14 mouse cellular contexts compared by ENCODE assay signal in the genomic region with DNA sequence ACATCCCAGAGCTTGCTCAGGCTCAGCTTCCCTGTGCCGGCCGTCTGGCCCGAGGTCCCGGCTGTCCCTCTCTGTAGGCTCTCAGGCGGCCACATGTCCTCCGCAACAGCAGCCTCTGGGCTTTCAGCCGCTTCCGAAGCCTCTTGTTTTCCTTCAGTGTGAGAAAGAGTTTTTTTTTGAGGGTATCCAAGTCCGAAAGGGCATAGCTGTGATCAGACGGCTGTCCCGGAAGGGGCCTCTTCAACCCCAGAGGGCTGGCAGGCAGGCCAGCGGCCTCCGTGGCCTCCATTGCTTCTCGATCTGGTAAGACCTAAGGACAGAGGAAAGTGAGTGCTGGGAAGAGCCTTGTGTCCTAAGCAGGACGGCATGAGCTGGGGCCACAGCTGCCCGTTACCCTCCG. TPM values are rescaled to one million over a fixed set of nuclear protein-coding genes. Genes with fewer than 3 reads are reported as not detected.
DNase-seq lines count a peak whose midpoint lies in the region; ATAC-seq and TF ChIP-seq lines count a peak whose summit lies in the region.
"Had no signal": no experiment of that assay in that cellular context is flagged by ENCODE, and none has a peak within 500 bp of the region (broad histone marks: within the 10 kb centered on the region; RNA-seq: fewer than 3 reads in every experiment).

No protein-coding gene starts in this region.

- H3K9me3 ChIP-seq in intestine, embryonic 16.5 days (ENCODE audit: control insufficient read depth, low read length) = no peaks in the 10 kb centered on the region
- H3K9me3 ChIP-seq in intestine, postnatal 0 days (ENCODE audit: control insufficient read depth) = no peaks in the 10 kb centered on the region
- no peaks in the 10 kb centered on the region for H3K9me3 ChIP-seq in ES-Bruce4 (replicated peaks; ENCODE audit: control insufficient read depth, insufficient read depth, low read length, poor library complexity, severe bottlenecking)
- H3K9me3 ChIP-seq in limb, embryonic 12.5 days = no peaks in the 10 kb centered on the region
- H3K9me3 ChIP-seq: embryonic facial prominence, embryonic 12.5 days; neural tube, embryonic 15.5 days had no signal

- TF ChIP-seq CTCF in gastrocnemius, adult 2 months (IDR thresholded peaks at IDR 0.05) = no peak
- no peak for TF ChIP-seq CTCF in intestine, postnatal 0 days (IDR thresholded peaks at IDR 0.05; ENCODE audit: low read depth)
- no peak for TF ChIP-seq CTCF in ES-Bruce4 (IDR thresholded peaks at IDR 0.05; ENCODE audit: low read depth, low read length)

- H3K27me3 ChIP-seq in intestine, embryonic 16.5 days (replicated peaks; ENCODE audit: control insufficient read depth, insufficient read depth, low read length) = no peaks in the 10 kb centered on the region
- no peaks in the 10 kb centered on the region for H3K27me3 ChIP-seq in intestine, postnatal 0 days (replicated peaks; ENCODE audit: control insufficient read depth, insufficient read depth, low read length)
- H3K27me3 ChIP-seq in ES-Bruce4 (ENCODE audit: control insufficient read depth, insufficient read depth, low read length, poor library complexity, severe bottlenecking) = no peaks in the 10 kb centered on the region
- H3K27me3 ChIP-seq in limb, embryonic 12.5 days = no peaks in the 10 kb centered on the region
- H3K27me3 ChIP-seq: embryonic facial prominence, embryonic 12.5 days; neural tube, embryonic 15.5 days had no signal

- WGBS in intestine, embryonic 16.5 days = 62% methylated on average over 17 of the region's 17 CpGs
- 64% methylated on average over 17 of the region's 17 CpGs for WGBS in intestine, postnatal 0 days
- WGBS in limb, embryonic 12.5 days = 50% methylated on average over 17 of the region's 17 CpGs

- H3K27ac ChIP-seq in gastrocnemius, adult 2 months = peak overlapping the region; percentile 96
- no peak overlapping the region for H3K27ac ChIP-seq in intestine, embryonic 16.5 days (ENCODE audit: low read length)
- H3K27ac ChIP-seq in intestine, postnatal 0 days (ENCODE audit: low read depth, low read length) = no peak overlapping the region
- H3K27ac ChIP-seq in ES-Bruce4 (ENCODE audit: insufficient read depth, low read length) = no peak overlapping the region
- H3K27ac ChIP-seq in limb, embryonic 12.5 days = peak overlapping the region; percentile 35; the same call in 1 of the 2 replicates
- H3K27ac ChIP-seq: neural tube, embryonic 15.5 days had no signal

- ATAC-seq in intestine, embryonic 16.5 days = no peak
- ATAC-seq in intestine, postnatal 0 days = no peak
- ATAC-seq in limb, embryonic 12.5 days (ENCODE audit: insufficient number of reproducible peaks, insufficient read depth, low FRiP score, low TSS enrichment, low read depth) = no peak
- ATAC-seq: forebrain, embryonic 16.5 days; inflammation-experienced regulatory T-cells, adult 6 months had no signal

- H3K4me1 ChIP-seq in intestine, embryonic 16.5 days (ENCODE audit: control insufficient read depth, insufficient read depth, low read length) = peaks cover 20% of the 10 kb centered on the region
- no peaks in the 10 kb centered on the region for H3K4me1 ChIP-seq in intestine, postnatal 0 days (replicated peaks; ENCODE audit: control insufficient read depth, insufficient read depth, low read length)
- H3K4me1 ChIP-seq in ES-Bruce4 (ENCODE audit: control insufficient read depth, insufficient read depth, low read length) = peaks cover 7% of the 10 kb centered on the region
- H3K4me1 ChIP-seq in limb, embryonic 12.5 days (replicated peaks) = peaks cover 39% of the 10 kb centered on the region

- H3K4me2 ChIP-seq in intestine, embryonic 16.5 days (ENCODE audit: low read depth, low read length) = no peak overlapping the region
- no peak overlapping the region for H3K4me2 ChIP-seq in intestine, postnatal 0 days (replicated peaks; ENCODE audit: low read depth)
- 0 out of 2 replicates have a peak overlapping the region, but pooled peaks have one; percentile 4 for H3K4me2 ChIP-seq in limb, embryonic 12.5 days
- H3K4me2 ChIP-seq: embryonic facial prominence, embryonic 12.5 days; neural tube, embryonic 15.5 days had no signal

- peak overlapping the region; percentile 78 for H3K4me3 ChIP-seq in gastrocnemius, adult 2 months
- H3K4me3 ChIP-seq in intestine, embryonic 16.5 days (ENCODE audit: low read length) = no peak overlapping the region
- H3K4me3 ChIP-seq in intestine, postnatal 0 days (ENCODE audit: low read depth, low read length) = no peak overlapping the region
- H3K4me3 ChIP-seq in ES-Bruce4 (ENCODE audit: low read depth, low read length) = no peak overlapping the region
- H3K4me3 ChIP-seq in limb, embryonic 12.5 days (replicated peaks) = peak overlapping the region; percentile 9; the same call in 1 of the 2 replicates
- H3K4me3 ChIP-seq: embryonic facial prominence, embryonic 12.5 days; neural tube, embryonic 15.5 days had no signal

- no peak for TF ChIP-seq POLR2A in ES-Bruce4 (IDR thresholded peaks at IDR 0.05; ENCODE audit: insufficient read depth, low read length)

- intact Hi-C loops in gastrocnemius, adult 2 months (cut with DNase I) = loop anchor here (1.0 kb wide), 1 partner anchor 27 kb away; no protein-coding TSS in a partner anchor

- H3K36me3 ChIP-seq in intestine, embryonic 16.5 days (ENCODE audit: control insufficient read depth, insufficient read depth, low read length) = peaks cover 12% of the 10 kb centered on the region
- H3K36me3 ChIP-seq in intestine, postnatal 0 days (ENCODE audit: control insufficient read depth, insufficient read depth) = peaks cover 30% of the 10 kb centered on the region; the same call in 1 of the 2 replicates
- H3K36me3 ChIP-seq in ES-Bruce4 (ENCODE audit: control insufficient read depth, insufficient read depth, low read length, poor library complexity, severe bottlenecking) = peaks cover 17% of the 10 kb centered on the region
- peaks cover 66% of the 10 kb centered on the region for H3K36me3 ChIP-seq in limb, embryonic 12.5 days

- H3K9ac ChIP-seq in intestine, embryonic 16.5 days (ENCODE audit: low read depth, low read length) = 0 out of 2 replicates have a peak overlapping the region, but pooled peaks have one; percentile 37
- no peak overlapping the region for H3K9ac ChIP-seq in intestine, postnatal 0 days (ENCODE audit: low read depth, low read length)
- 0 out of 2 replicates have a peak overlapping the region, but pooled peaks have one; percentile 15 for H3K9ac ChIP-seq in ES-Bruce4 (ENCODE audit: low read depth, poor library complexity, severe bottlenecking)
- no peak overlapping the region for H3K9ac ChIP-seq in limb, embryonic 12.5 days (replicated peaks)
- H3K9ac ChIP-seq: embryonic facial prominence, embryonic 12.5 days; neural tube, embryonic 15.5 days had no signal

- DNase-seq in gastrocnemius, adult 2 months = peak; percentile 58
- DNase-seq in gastrocnemius, adult 18-20 months (ENCODE audit: low spot score) = no peak
- no peak for DNase-seq in right cerebral cortex, postnatal 10 days (ENCODE audit: low spot score in 2 of 2)
- DNase-seq in urinary bladder, postnatal 10 days (ENCODE audit: low spot score) = no peak
- DNase-seq: kidney, postnatal 36 days; thymus, adult 2 months had no signal

- TF ChIP-seq EP300 in ES-Bruce4 (IDR thresholded peaks at IDR 0.05; ENCODE audit: insufficient read depth, low read depth, low read length) = no peak

RNA-seq across cellular contexts. Expression of a gene that starts 5.8 kb away (rescaled TPM):
- total RNA-seq in gastrocnemius, adult 2 months (2021) = 10 to 100 TPM; 31.1 to 32.5 TPM
- 10 to 100 TPM; 30.0 to 33.3 TPM for total RNA-seq in gastrocnemius, adult 18-20 months (2021)
- 27.0 and 29.0 TPM in 2 replicates for polyA plus RNA-seq in intestine, embryonic 16.5 days (2015; fragmentation: Nextera tagmentation; extraction: Ambion mirVana)
- 15.4 and 16.6 TPM in 2 replicates for polyA plus RNA-seq in intestine, postnatal 0 days (2015; fragmentation: Nextera tagmentation; extraction: Ambion mirVana)
- polyA plus RNA-seq in ES-Bruce4 (2011; ENCODE audit: insufficient read depth, insufficient read length, low read depth, missing spikeins) = 20.0 and 20.7 TPM in 2 replicates
- 45.5 and 46.7 TPM in 2 replicates for polyA plus RNA-seq in limb, embryonic 12.5 days (2016; fragmentation: Nextera tagmentation; extraction: Ambion mirVana)

RNA-seq across cellular contexts. Expression of a gene that starts 13.0 kb away (rescaled TPM):
- total RNA-seq in gastrocnemius, adult 2 months (2021) = 1 to 10 TPM; 4.5 to 4.6 TPM
- total RNA-seq in gastrocnemius, adult 18-20 months (2021) = 1 to 10 TPM; 4.6 to 4.7 TPM
- polyA plus RNA-seq in intestine, embryonic 16.5 days (2015; fragmentation: Nextera tagmentation; extraction: Ambion mirVana) = 15.5 and 16.7 TPM in 2 replicates
- polyA plus RNA-seq in intestine, postnatal 0 days (2015; fragmentation: Nextera tagmentation; extraction: Ambion mirVana) = 10.6 and 11.0 TPM in 2 replicates
- polyA plus RNA-seq in ES-Bruce4 (2011; ENCODE audit: insufficient read depth, insufficient read length, low read depth, missing spikeins) = 49.7 and 52.1 TPM in 2 replicates
- 41.8 and 43.6 TPM in 2 replicates for polyA plus RNA-seq in limb, embryonic 12.5 days (2016; fragmentation: Nextera tagmentation; extraction: Ambion mirVana)

RNA-seq across cellular contexts. Expression of a gene that starts 25.6 kb away (rescaled TPM):
- total RNA-seq in gastrocnemius, adult 2 months (2021) = 100 to 1,000 TPM in 1 of 2 experiments, 10 to 100 TPM in 1; 92.5 to 125 TPM
- total RNA-seq in gastrocnemius, adult 18-20 months (2021) = 100 to 1,000 TPM in 1 of 2 experiments, 10 to 100 TPM in 1; 98.5 to 113 TPM
- 7.4 and 8.3 TPM in 2 replicates for polyA plus RNA-seq in intestine, embryonic 16.5 days (2015; fragmentation: Nextera tagmentation; extraction: Ambion mirVana)
- 5.3 and 5.8 TPM in 2 replicates for polyA plus RNA-seq in intestine, postnatal 0 days (2015; fragmentation: Nextera tagmentation; extraction: Ambion mirVana)
- polyA plus RNA-seq in ES-Bruce4 (2011; ENCODE audit: insufficient read depth, insufficient read length, low read depth, missing spikeins) = 24.0 and 24.4 TPM in 2 replicates
- 16.9 and 18.3 TPM in 2 replicates for polyA plus RNA-seq in limb, embryonic 12.5 days (2016; fragmentation: Nextera tagmentation; extraction: Ambion mirVana)

RNA-seq across cellular contexts. Expression of a gene that starts 44.4 kb away (rescaled TPM):
- 1 to 10 TPM; 2.4 to 3.3 TPM for total RNA-seq in gastrocnemius, adult 2 months (2021)
- total RNA-seq in gastrocnemius, adult 18-20 months (2021) = 1 to 10 TPM; 2.2 to 3.1 TPM
- 13.5 and 16.6 TPM in 2 replicates for polyA plus RNA-seq in intestine, embryonic 16.5 days (2015; fragmentation: Nextera tagmentation; extraction: Ambion mirVana)
- polyA plus RNA-seq in intestine, postnatal 0 days (2015; fragmentation: Nextera tagmentation; extraction: Ambion mirVana) = 6.7 and 7.6 TPM in 2 replicates
- polyA plus RNA-seq in ES-Bruce4 (2011; ENCODE audit: insufficient read depth, insufficient read length, low read depth, missing spikeins) = 13.4 and 13.5 TPM in 2 replicates
- polyA plus RNA-seq in limb, embryonic 12.5 days (2016; fragmentation: Nextera tagmentation; extraction: Ambion mirVana) = 25.6 and 30.5 TPM in 2 replicates

RNA-seq across cellular contexts. Expression of a gene that starts 49.6 kb away (rescaled TPM):
- 10 to 100 TPM; 52.8 to 70.8 TPM for total RNA-seq in gastrocnemius, adult 2 months (2021)
- total RNA-seq in gastrocnemius, adult 18-20 months (2021) = 10 to 100 TPM; 47.9 to 52.6 TPM
- 71.0 and 73.6 TPM in 2 replicates for polyA plus RNA-seq in intestine, embryonic 16.5 days (2015; fragmentation: Nextera tagmentation; extraction: Ambion mirVana)
- polyA plus RNA-seq in intestine, postnatal 0 days (2015; fragmentation: Nextera tagmentation; extraction: Ambion mirVana) = 25.7 and 29.7 TPM in 2 replicates
- polyA plus RNA-seq in ES-Bruce4 (2011; ENCODE audit: insufficient read depth, insufficient read length, low read depth, missing spikeins) = 89.1 and 95.3 TPM in 2 replicates
- polyA plus RNA-seq in limb, embryonic 12.5 days (2016; fragmentation: Nextera tagmentation; extraction: Ambion mirVana) = 86.9 and 93.3 TPM in 2 replicates

Comparison
In these comparisons a context has a peak if more than half of its experiments do, and no peak if none do; other contexts are left out.
1. H3K9ac ChIP-seq: peak in intestine, embryonic 16.5 days (single experiment) and ES-Bruce4 (single experiment); none in intestine, postnatal 0 days (single experiment) and limb, embryonic 12.5 days (single experiment).
2. H3K27ac ChIP-seq: peak in gastrocnemius, adult 2 months (single experiment) and limb, embryonic 12.5 days (single experiment); none in intestine, embryonic 16.5 days (single experiment), intestine, postnatal 0 days (single experiment) and ES-Bruce4 (single experiment).
3. H3K4me3 ChIP-seq: peak in gastrocnemius, adult 2 months (single experiment) and limb, embryonic 12.5 days (single experiment); none in intestine, embryonic 16.5 days (single experiment), intestine, postnatal 0 days (single experiment) and ES-Bruce4 (single experiment).